Mouse (Mus musculus) right cerebral cortex, adult 2 months (tissue): Measurements from ENCODE around the gene Pigk.

Experiments
- DNase-seq, 2 experiments: peaks; one replicate each; pipeline ENCODE4 v3.0.0; 2021 to 2022; ENCODE audit warnings: low spot score in 2 of 2

The Pigk gene

DNA sequence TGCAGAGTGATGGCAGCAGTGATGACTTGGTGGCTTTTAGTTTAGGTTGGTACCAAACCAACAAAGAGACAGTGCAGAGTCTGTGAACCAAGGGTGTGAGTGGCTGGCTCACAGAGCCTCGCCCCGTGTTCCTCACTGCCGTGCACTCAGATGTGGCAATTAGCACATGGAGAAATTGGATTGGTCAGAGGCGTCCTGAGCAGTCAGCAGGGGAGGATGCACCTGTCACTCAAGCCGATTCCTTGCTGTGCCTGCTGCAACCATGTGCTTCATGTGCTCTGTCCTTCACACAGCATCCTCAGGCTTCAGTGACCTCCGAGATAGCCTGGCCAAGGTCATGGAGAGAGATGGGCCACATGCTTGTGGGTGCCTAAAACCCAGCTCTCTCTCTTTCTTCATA is 14.3 kb downstream of the Pigk start:
- DNase-seq, result no peak

DNA sequence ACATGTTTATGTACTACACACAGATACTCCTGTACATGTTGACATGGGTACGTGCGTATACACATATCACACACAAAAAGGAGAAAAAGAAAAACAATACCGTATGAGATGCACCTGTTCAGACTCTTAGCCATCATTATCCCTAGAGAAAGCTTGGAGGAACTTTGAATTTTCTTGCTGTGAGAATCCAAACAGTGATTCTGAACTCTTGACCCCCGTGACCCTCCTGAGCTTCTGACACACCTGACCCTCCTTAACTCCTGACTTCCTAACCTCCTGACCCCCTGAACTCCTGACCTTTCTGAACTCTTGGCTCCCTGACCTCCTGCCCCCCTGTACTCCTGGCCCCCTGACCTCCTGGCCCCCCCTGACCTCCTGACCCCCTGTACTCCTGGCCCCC is 19.1 kb downstream of the Pigk start:
- DNase-seq, result no peak

DNA sequence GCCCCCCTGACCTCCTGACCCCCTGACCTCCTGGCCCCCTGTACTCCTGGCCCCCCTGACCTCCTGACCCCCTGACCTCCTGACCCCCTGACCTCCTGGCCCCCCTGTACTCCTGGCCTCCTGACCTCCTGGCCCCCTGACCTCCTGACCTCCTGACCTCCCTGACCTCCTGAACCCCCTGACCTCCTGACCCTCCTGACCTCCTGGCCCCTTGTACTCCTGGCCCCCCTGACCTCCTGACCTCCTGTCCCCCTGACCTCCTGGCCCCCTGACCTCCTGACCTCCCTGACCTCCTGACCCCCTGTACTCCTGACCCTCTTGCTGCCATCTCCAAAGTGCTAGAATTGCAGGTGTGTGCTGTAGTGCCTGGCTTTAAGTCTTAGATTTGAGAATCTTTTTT is 19.6 kb downstream of the Pigk start:
- no peak for DNase-seq

DNA sequence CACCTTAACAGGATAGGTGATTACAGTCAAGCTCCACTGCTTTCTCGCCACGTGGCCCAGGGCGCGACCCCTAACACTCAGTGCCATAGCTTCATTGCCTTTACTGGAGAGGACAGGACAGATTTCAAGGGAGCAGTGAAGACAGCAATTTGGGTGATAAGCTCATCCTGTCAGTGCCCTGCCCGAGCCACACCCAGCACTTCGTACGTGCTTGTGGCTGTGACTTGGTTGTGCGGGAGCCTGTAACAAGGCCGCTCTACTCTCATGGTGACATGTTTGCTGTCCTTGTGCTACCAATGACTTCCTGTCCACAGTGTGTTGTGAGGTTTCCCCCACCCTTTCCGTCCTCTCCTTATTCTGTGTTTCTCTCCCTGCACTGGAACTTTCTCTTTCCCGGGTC is 20.2 kb downstream of the Pigk start:
- DNase-seq, result no peak

DNA sequence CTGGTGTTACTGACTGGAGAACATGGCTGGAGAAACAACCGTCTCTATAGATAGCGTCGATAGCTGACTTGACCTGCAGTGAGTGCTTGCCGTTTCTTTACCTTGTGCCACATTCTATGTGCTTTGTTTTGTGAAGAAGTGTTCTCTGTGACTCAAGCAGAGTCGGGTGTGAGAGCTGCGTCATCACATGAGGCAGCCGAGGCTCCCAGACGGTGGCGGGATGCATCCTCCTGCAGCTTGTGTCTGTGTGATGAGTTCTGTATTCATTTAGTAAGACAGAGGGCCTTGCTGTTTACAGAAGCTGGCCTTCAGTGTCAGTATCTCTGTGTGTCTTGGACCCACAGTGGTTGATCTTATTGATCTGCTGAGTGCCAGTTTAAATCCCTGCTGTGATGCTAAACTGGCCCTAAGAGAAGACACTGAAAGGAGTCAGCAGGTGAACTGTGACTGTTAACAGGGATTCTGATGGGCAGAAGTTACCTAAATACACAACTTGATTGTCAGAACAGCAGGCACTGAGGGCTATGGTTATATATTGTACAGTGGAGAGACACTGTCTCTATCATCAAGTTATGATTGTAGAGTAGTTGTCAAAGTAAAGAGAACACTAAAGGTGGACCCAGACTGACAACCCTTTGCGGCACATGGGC is 21.8 kb downstream of the Pigk start:
- DNase-seq, result no peak

DNA sequence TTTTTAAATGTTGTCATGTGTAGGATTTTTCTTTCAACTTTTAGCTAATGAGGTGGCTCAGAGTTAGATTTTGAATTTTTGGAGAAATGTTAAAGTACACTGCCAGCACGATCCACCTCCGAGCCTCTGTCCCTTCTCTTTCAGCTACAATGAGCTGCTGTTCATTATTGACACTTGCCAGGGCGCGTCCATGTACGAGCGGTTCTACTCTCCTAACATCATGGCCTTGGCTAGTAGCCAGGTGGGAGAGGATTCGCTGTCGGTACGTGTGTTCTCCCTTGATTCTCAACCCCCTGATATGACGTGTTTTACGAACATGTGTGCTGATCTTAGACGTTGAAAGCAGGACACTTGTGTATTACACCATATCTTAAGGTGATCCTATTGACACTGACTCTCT is 30.4 kb downstream of the Pigk start:
- DNase-seq, result no peak

DNA sequence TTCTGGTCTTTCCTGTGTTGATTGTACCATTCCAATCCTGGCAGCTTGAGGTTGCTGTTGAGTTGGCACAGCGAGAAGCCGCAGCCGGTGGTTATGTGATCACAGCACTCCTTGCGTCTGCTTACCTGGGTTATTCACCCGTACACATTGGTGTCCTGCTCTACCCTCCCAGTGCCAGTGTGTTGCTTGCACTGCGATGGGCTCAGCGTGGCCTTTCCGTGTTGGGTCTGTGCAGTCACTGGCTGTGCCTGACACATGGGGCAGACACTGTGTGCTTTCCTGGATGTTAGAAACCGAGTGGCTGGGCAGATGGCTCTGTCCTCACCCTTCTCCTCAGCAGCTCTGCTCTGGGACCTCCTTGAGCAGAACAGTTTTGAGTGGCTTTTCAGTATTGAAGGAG is 31.7 kb downstream of the Pigk start:
- no peak for DNase-seq

DNA sequence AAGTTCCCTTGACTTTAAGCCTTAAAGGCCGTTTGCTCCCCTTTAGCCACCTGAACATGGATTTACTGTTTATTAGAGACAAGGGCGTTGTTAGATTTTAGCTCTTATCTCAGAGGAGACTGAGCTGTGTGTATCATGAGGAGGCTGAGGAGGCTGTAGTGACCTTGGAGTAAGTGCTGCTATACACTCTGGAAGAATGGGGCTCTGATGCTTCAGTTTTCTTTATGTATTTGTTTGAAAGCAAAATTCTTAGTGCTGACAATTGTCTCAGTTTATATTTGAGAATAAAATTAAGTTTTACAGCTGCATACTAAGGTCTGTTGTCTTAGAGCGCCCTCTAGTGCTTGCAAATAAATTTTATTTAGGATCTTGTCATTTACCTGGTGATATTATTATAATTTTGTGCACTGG is 35.6 kb downstream of the Pigk start:
- DNase-seq, result peak in 1 of 2 experiments; percentile 49

DNA sequence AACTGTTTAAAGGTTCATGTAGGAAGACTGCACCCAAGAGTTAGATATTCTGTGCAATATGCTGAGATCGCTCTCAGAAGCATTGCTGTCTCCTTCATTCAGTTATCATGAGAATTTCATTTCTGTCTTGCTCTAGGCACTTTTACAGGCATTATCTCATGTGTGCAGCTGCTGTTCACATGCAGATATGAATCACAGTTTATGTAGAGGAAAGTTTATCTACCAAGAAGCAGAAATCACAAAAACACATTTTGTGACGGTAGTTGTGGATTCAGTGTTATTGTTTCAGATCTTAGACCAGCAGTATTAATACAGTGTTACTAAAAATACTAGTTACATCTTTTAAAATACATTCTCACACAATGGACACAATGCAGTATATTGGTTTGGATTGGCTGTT is 36.0 kb downstream of the Pigk start:
- no peak for DNase-seq

DNA sequence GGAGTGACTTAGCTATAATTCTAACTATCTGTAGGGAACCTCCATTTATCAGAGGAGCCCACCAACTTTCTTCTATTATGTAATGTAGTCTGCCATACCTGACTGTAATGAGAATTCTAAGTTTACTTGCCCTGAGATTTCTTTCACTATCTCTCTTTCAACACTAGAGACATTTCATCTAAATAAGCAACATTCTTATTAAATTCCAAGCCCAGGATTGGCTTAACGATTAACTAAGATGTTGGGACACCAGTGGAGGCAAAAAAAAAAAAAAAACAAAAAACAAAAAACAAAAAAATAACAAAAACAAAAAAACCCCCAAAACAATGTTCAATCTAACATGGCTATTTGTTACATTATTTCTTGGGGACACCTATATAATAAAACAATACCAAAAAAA is 39.0 kb downstream of the Pigk start:
- DNase-seq, result no peak

DNA sequence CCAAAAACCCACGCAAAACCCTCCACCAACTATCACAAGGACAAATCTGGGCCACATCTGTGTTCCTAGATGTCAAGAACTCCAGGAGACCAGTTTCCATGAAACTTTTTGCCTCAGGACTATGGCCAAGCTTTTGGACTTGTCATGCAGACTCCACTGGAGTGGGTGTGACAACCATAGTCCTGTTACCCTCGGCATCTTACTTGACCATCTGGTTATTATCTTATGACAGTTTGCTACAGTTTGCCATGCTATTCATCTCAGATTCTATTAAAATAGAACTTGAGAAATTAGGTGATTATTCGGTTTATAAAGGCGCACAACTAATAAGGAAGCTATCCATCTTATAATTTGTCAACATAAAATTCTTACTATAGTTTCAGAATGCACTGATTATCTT is 39.4 kb downstream of the Pigk start:
- no peak for DNase-seq

DNA sequence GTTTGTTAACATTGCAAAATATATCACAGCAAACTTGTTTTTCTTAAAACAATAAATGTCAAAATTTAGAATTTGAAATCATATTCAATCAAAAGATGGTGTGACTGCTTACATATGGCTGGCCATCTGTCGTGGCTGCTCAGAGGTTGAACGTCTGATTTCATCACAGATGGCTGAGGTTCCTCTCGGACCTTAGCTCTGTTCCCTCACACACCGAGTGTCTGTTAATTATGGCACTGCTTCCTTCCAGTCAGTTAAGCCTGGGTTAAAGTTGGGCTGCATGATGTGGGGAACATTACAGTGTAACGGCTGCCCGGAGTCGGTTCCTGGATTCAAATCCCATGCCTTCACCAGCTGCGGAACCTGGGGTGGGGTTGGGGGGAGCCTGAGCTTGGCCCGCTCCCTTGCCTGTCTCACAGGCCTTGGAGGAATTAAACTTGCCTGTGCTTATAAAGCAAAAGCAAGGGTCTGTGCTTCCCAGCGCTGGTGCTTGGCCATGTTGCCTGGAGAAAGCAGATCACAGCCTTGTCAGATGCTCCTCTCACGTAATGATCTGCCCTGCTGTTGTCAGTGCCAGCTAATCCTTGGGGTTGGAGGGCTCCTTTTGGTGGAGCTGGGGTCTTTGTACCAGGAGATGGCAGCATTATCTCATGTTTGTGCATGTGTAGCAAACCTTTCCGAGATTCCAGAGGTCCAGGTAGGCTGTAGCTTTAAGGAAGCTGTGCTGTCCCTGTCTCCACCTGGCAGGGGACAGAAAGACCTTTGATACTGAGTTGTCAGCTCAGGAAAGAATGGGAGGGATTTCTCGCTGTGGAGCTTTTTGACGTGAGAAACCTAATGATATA is 40.2 kb downstream of the Pigk start:
- DNase-seq, result no peak

DNA sequence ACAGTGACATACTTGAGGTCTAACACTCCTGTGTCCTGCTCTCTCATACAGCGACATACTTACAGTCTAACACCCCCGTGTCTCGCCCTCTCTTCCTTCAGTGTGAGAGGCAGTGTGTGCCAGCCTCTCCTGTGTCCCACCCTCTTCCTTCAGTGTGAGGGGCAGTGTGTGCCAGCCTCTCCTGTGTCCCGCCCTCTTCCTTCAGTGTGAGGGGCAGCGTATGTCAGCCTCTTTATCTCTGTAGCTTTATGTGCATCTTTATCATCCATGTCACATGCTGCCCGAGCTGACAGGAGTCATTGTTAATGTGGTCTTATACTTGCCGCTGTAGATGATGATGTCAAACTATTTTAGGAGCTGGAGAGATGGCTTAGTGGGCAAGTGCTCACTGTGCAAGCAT is 41.6 kb downstream of the Pigk start:
- DNase-seq, result no peak

DNA sequence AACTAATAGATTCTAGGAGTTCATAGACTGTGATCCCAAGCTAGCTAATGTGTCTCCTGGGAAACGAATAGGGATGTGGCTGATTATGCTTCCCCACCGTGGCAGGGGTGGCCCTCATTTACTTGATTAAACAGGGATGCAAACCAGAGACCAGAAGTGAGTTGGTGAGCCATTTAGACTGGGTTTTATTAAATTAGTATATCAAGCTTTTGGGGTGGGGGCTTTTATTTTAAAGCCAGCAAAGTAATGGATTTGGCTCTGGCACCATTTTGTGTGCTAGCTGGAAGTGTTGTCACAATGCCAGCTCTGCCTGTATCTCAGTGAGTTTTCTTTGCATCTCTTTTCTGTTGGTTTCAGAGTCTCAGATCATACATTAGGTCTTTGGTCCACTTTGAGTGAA is 43.0 kb downstream of the Pigk start:
- no peak for DNase-seq

DNA sequence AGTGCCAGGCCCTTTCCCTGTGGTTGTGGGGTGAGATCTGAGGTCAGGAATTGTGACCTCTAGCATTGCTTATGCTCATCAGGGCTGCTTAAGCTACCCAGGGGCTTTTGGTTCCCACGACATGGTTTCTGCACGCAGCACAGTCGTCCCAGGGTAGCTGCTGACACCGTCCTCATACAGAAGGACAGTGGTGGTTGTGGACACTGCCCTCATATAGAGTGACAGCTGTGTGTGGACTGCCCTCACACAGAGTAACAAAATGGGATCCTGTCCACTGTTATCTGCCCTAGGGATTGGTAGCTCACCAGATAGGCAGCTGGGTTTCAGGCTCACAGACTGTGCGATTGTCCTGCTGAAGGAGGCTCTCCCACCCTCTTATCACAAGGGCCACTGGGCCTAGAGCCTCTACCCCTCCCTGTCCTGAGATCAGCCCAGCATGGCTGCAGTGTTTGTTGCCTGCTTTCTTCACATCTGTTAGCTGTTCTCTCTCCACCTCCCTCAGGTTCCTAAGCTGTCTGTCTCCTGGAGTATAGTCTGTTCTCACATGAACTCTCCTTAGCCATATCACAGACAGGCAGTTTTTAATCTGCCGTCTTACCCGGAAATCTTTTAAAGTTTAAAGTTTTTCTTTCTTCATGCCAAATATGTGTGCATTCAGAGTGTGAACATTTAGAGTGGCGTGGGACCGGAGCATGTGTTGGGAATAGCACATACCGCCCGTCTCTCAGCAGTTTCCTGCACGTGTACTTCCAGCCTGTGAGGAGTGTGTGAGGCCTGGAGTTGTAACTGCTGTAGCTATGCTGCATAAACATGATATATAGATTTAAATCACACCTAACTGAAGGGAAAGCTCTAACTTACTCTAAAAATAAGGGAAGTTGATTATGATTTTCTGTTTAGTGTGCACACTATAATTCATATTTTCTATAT is 43.8 kb downstream of the Pigk start:
- DNase-seq, result no peak

DNA sequence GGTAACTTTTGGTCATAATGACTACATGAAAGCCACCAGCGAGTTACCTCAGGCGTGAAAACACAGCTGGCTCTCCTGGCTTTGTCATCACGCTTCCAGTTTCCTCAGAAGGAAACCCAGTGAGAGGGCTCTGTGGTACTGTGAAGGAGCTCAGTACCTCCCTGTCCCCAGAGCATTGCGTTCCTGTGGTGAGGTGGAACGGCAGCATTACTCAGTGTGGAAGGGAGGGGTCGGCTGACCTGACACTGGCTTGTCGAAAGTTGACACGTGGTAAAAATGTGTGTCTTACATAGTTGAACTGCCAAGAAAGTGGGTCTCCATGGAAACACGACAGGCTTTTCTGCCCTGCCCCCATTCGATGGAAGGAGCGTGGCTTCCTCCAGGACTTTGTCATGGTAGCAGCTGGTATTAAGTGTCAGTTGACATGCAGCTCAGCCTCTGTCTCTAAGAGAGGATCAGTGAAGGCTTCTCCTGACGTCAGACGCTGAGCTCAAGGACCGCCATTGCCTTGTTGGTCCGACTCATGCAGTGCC is 44.7 kb downstream of the Pigk start:
- DNase-seq, result no peak

DNA sequence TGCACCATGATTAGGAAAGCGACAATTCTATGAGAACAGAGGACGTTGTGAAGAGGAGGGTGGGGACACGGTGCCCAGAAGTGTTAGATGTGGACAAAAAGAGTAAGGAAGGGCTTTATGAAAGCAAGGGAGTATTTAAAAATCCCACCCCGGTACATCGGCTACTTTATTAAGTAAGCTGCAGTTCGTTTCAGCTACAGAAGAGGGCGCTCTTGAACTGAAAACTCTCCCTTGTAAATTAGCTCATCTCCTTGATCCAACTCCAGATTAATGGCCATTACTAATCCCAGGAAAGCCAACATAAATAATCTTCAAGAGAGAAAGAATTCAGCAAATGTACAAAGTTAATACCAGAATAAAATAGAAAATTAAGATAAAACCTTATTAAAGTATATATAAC is 47.2 kb downstream of the Pigk start:
- DNase-seq, result peak; percentile 67 to 73

DNA sequence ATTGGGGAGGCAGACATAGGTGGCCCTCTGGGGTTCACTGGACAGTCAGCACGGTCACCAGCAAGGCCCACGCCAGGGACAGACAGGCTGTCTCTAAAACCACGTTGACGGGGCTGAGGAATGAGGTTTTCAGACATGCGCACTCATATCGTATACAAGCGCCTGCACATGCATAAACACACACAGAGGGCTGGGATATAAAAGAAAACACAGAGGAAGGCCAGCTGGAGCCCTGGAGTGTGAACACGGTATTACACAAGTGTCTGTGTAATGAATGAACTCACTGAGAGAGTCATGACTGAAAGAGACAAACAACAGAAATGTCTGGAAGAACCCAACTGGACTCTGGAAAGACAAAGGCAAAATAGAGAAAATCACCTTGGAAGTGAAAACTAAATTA is 47.8 kb downstream of the Pigk start:
- DNase-seq, result no peak

DNA sequence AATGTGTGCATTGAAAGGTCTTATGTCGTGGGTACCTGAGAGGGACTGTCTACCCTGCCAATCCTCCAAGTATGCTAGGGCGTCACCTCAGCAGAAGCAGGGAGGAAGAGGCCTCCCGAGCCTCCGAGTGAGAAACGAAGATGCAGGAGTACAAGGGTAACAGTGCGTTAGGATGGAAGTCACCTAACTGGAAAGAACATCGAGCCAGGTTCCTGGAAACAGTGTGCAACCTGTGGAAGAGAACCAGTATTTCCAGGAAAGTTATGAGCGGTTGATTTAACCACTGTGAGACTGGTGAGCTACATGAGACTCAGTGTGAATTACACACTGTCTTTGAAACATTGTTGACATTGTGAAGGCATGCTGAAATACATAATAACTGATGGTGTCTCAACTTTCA is 48.4 kb downstream of the Pigk start:
- DNase-seq, result no peak

DNA sequence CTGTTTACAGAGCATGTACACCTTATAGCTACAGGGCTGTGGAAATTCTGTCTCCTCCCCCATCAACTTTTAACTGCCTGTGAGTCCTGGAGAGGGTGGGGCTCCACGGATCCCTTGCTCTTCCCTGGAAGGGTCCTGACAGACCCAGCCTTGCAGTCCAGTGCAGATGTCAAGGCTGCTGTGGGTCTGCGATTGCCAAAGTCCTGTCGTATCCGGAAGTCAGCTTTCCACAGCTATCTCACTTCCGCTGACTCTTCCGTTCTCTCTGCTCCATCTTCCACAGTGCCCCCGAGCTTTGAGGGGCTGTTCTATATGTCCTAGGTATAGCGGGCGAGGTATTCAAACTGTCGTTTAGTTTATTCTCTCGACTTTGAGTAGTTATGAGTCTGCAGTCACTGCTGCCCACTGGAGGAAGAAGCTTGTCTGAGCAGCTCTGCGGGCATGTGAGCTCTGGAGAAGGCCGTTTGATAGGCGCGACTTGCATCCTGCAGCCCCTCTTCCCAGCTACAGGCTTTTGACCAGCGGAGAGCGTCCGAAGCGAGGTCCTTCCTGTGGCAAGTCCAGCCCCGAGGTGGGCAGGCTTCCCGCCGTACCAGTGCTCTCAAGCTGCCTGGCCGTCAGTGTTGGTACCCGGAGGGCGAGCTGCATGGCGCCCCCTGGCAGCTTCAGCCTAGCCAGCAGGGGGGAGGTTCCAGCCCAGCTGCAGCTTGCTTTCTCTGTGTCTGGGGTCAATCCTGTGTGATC is 49.4 kb downstream of the Pigk start:
- no peak for DNase-seq

DNA sequence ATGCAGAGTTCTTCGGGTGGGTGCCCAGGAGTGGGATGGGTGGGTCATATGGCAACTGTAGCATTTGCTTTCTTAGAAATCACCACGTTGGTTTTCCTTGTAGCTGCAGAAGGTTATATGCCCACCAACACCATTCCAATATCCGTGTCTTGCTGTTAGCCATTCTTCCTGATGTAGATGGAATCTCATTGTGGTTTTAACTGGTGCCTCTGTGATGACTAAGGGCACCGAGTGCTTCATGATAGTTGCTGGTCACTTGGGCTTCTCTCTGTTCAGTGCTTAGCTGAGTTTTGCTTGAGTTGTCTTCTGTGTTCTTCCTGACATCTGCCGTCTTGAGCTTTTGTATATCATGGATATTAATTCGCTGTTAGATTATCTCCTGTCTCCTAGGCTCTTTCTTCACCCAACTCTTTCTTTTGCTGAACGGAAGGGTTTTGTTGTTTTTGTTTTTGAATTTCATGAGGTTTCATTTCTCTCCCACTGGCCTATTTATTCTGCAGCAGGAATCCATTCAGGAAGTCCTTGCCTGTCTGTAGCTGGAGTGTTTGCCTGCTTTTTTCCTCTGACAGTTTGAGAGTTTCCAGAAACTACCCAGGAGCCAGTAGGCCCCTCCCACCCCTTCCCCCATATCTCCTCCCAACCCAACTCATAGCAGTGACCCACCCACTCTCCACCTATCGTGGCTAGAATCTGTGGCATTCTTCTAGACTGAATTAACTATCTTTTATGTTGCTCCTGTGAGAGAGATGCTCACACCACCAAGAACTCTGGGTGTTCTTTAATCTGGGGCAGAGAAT is 50.8 kb downstream of the Pigk start:
- DNase-seq, result no peak
